Mouse (Mus musculus) bone marrow, adult 2 months (tissue): ENCODE data around the gene Zfp113.

ENCODE experiments used
- CTCF ChIP-seq: fragments of 200-500 bp; IDR thresholded peaks from 2 replicates; pipeline ENCODE4 v1.5.1; 2011; ENCODE audit warnings: low read length, control low read depth; ENCODE audit not compliant: control insufficient read depth, insufficient read depth
- POLR2A ChIP-seq: fragments of 200-500 bp; IDR thresholded peaks from 2 replicates; pipeline ENCODE4 v1.6.1; 2011; ENCODE audit warnings: low read depth, mild to moderate bottlenecking, control low read depth, low read length, borderline replicate concordance; ENCODE audit not compliant: control insufficient read depth

DNA sequence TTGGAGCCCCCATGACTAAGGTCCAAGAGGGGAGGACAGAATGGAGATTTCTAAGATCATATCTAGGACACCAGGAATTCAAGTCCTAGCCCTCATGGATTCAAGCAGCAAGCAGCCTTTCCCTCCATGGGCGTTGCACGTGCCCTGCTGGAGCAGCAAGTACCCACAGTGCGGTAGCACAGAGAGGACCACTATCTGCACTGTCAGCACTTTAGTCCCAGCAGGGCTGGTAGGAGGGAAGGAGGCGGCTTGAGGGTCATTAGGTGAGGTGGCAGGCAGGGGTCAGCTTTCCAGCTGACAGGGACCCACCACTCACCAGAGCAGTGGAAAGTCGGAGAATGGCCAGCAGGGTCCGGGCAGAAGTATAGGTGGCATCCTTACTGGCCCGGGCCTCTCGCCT lies 10.1 kb upstream of the Zfp113 start:
- no peak for TF ChIP-seq CTCF
- no peak for TF ChIP-seq POLR2A
